Mouse (Mus musculus) ES-E14 (cell line): ENCODE measurements around the gene Dstyk. TPM values are rescaled to one million over a fixed set of nuclear protein-coding genes. Genes with fewer than 3 reads are reported as not detected.

Source experiments
- DNase-seq: peaks from one replicate; pipeline ENCODE4 v3.0.0-alpha.2; 2013; ENCODE audit warnings: low read depth, low spot score
- H3K27ac ChIP-seq: 2 replicates; pipeline ENCODE4 v1.5.1; 2012; ENCODE audit warnings: low read depth, mild to moderate bottlenecking, low read length, moderate library complexity, mixed read lengths; ENCODE audit not compliant: poor library complexity, insufficient read depth, severe bottlenecking
- H3K36me3 ChIP-seq: 2 replicates; pipeline ENCODE4 v1.6.1; 2012; ENCODE audit warnings: mild to moderate bottlenecking, low read length, moderate library complexity, mixed read lengths; ENCODE audit not compliant: control insufficient read depth, poor library complexity, insufficient read depth, severe bottlenecking
- H3K4me1 ChIP-seq, 2 experiments: fragments of 150-350 bp in 1 of 2; sonication (generic) in 1 of 2; 2 replicates each; pipeline ENCODE4 v1.6.1; 2012; ENCODE audit warnings: low read length in 2 of 2, mild to moderate bottlenecking in 1 of 2, mixed read lengths in 1 of 2; ENCODE audit not compliant: control insufficient read depth in 2 of 2, insufficient read depth in 2 of 2, poor library complexity in 1 of 2
- H3K4me3 ChIP-seq, 2 experiments: fragments of 150-350 bp in 1 of 2; sonication (generic) in 1 of 2; 2 replicates each; pipeline ENCODE4 v1.5.1; 2012; ENCODE audit warnings: low read length in 2 of 2, low read depth in 1 of 2, mild to moderate bottlenecking in 1 of 2, mixed read lengths in 1 of 2; ENCODE audit not compliant: insufficient read depth in 1 of 2, poor library complexity in 1 of 2, severe bottlenecking in 1 of 2
- H3K9ac ChIP-seq: 2 replicates; pipeline ENCODE4 v1.6.1; 2012; ENCODE audit warnings: low read depth, mild to moderate bottlenecking, low read length, mixed read lengths; ENCODE audit not compliant: poor library complexity, insufficient read depth, severe bottlenecking
- H3K9me3 ChIP-seq: fragments of 150-350 bp; sonication (generic); 2 replicates; pipeline ENCODE4 v1.6.1; 2012; ENCODE audit warnings: low read depth, mild to moderate bottlenecking, low read length; ENCODE audit not compliant: control insufficient read depth, insufficient read depth
- CHD2 ChIP-seq: IDR thresholded peaks from 2 replicates; pipeline ENCODE4 v1.6.1; 2014; ENCODE audit warnings: mild to moderate bottlenecking, low read depth, low read length, inconsistent platforms
- HCFC1 ChIP-seq: IDR thresholded peaks from 2 replicates; pipeline ENCODE4 v1.6.1; 2012; ENCODE audit warnings: low read length, inconsistent platforms, borderline replicate concordance; ENCODE audit not compliant: insufficient read depth
- MAFK ChIP-seq: IDR thresholded peaks from 2 replicates; pipeline ENCODE4 v1.6.1; 2014; ENCODE audit warnings: mild to moderate bottlenecking, low read depth, low read length, inconsistent platforms; ENCODE audit not compliant: insufficient read depth
- ZC3H11A ChIP-seq: IDR thresholded peaks from 2 replicates; pipeline ENCODE4 v1.6.1; 2012; ENCODE audit warnings: low read depth, mild to moderate bottlenecking, inconsistent platforms, low read length, borderline replicate concordance
- ZNF384 ChIP-seq: IDR thresholded peaks from 2 replicates; pipeline ENCODE4 v1.6.1; 2012; ENCODE audit warnings: low read depth, low read length, inconsistent platforms
- in situ Hi-C, 2 experiments: fragments of 600-800 bp; cut with MboI; formaldehyde crosslinking; loops; one replicate each; pipeline ENCODE4 v1.15.1; 2025; ENCODE audit warnings: low sequenced_read_pairs in 2 of 2, inconsistent platforms in 1 of 2; ENCODE audit not compliant: unreplicated experiment in 2 of 2
- total RNA-seq: library from RNA; depleted of rRNA; stranded (reverse); fragments of 300-350 nt; gene quantifications from 2 replicates; pipeline ENCODE4 v1.2.3, GENCODE M21; 2012

Gene Dstyk
- total RNA-seq, 1 experiment: 6.5 TPM

DNA sequence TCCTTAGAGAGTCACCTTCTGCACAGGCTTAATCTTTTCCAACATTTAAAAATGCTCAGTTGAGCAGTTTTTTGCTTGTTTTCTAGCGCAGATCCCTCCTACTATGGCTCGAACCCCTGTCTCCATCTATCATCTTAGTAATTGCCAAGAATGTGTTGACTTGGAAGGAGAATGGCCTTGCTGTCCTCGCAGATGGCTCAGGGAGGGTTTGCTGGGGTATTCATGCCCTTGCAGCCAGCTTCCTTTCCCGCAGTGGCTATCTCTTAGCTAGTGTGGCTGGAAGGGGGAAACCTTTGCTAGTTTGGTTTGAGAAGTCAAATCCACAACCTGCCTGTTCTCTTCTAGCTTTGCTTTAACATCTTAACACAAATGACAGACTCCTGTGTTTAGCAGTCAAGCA, 31.6 kb upstream of the Dstyk start:
- no peak for DNase-seq
- Histone ChIP-seq H3K9ac (no peak overlapping the region), H3K4me1 (peaks cover 0 to 2% of the 10 kb centered on the region in 2 experiments; a peak in 1 of 4 replicates), H3K9me3 (no peaks in the 10 kb centered on the region), H3K4me3 (no peak overlapping the region), H3K36me3 (no peaks in the 10 kb centered on the region; the same call in 1 of the 2 replicates), H3K27ac (no peak overlapping the region)
- in situ Hi-C loops: no loop called here
- TF ChIP-seq HCFC1: no peak
- no peak for TF ChIP-seq ZNF384
- no peak for TF ChIP-seq CHD2
- TF ChIP-seq MAFK: no peak
- no peak for TF ChIP-seq ZC3H11A

DNA sequence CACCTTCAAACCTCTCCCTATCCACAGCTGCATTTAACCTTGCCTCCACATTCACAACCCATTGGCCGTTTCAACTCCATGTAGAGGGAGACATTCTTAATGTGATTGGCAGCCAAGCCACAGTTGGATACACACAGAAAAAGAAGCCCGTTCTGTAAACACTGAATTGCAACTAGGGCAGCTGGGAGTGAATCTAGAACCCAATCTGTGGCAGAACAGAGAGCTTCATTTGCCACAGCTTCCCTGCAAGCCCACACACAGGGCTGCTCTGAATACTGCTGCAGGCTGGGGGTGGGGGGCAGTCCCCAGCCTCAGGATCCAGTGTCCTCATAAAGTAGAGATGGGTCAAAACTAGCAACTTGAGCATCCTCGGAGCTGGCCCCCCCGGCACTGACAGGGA, 31.1 kb upstream of the Dstyk start:
- no peak overlapping the region for H3K9ac ChIP-seq
- H3K36me3 ChIP-seq: no peaks in the 10 kb centered on the region
- H3K4me1 ChIP-seq: peaks cover 0 to under 1% of the 10 kb centered on the region in 2 experiments; a peak in 1 of 4 replicates
- no peak overlapping the region for H3K4me3 ChIP-seq
- no peak for TF ChIP-seq ZNF384
- no peak for TF ChIP-seq CHD2
- TF ChIP-seq HCFC1: no peak
- TF ChIP-seq ZC3H11A: no peak
- DNase-seq: no peak
- in situ Hi-C loops: no loop called here
- H3K27ac ChIP-seq: no peak overlapping the region
- no peaks in the 10 kb centered on the region for H3K9me3 ChIP-seq

DNA sequence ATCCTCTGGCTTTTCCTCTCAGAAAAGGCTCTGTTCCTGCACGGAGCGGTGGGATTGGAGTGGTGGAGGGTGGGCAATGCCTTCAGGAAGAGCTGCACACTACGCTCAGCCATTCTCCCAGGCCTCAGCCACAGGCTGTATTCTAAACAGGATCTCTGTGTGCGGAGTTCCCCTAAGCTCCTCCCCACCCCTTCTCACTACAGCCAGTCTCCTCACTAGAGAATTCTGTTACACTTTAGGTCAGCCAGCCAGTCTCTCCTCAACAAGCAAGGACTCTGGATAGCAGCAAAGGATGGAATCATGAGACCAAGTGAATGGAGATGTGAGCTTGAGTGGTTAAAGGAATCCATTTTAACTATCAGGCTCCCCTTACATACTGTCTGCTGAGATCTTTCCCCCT, 29.4 kb upstream of the Dstyk start:
- in situ Hi-C loops: no loop called here
- no peak overlapping the region for H3K9ac ChIP-seq
- no peak overlapping the region for H3K4me3 ChIP-seq
- H3K9me3 ChIP-seq: no peaks in the 10 kb centered on the region
- H3K36me3 ChIP-seq: no peaks in the 10 kb centered on the region
- no peaks in the 10 kb centered on the region for H3K4me1 ChIP-seq
- no peak overlapping the region for H3K27ac ChIP-seq
- DNase-seq: no peak
- TF ChIP-seq CHD2 (no peak), ZNF384 (no peak), ZC3H11A (no peak), MAFK (no peak), HCFC1 (no peak)

DNA sequence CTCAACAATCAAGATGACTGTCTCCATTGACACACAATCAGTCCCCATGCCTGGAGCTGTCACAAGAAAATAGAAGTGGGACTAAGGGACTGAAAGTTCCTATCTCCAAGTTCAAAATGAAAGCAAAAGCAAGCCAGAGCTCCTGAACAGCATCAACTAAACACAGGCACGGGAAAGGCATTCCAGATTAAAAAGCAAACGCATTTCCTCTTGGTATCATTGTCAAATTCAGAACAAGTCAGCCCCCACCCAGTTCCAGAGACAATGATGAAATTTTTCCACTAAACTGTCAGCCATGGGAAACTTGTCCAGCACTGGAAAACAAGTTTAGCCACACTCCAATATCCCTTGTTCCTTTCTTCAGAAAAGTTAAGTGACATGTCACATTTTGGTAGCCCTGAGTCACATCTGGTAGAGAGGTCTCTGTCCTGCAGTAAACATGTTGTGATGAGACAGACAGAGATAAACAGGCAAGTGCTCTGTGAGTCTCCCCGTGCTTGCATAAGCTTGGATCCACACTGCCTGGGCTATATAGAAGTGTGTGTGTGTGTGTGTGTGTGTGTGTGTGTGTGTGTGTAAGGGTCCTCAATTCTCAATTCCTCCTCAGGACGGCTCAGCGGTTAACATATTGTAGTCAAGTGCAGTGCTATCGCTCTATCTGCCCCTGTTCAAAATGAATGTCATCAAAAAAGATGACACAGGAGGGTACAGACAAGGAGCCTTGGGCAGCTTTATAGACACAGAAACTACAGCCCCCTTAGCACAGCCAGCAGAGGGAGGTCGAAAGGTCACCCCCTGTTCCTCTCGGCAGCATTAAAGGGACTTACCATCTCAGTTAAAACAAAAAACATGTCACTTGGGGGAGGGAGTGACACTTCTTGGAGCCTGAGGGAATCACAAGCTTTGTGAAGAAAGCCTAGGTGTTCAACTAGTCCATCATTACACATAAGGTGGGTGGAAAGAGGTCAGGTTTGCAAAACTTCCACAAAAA, 28.2 kb upstream of the Dstyk start:
- H3K4me3 ChIP-seq: no peak overlapping the region

More for the DNA sequence above, 28.2 kb upstream of the Dstyk start:
- Histone ChIP-seq H3K36me3 (no peaks in the 10 kb centered on the region), H3K4me1 (no peaks in the 10 kb centered on the region), H3K9me3 (no peaks in the 10 kb centered on the region), H3K9ac (no peak overlapping the region), H3K27ac (no peak overlapping the region)
- DNase-seq: no peak
- in situ Hi-C loops: no loop called here
- TF ChIP-seq ZNF384: no peak
- TF ChIP-seq CHD2: no peak
- TF ChIP-seq HCFC1: no peak
- TF ChIP-seq MAFK: no peak
- no peak for TF ChIP-seq ZC3H11A
